Mouse (Mus musculus) MEL (cell line): ENCODE data around the gene Dusp21. TPM values are rescaled to one million over a fixed set of nuclear protein-coding genes. Genes with fewer than 3 reads are reported as not detected.

ENCODE experiments used
- DNase-seq: peaks from one replicate; pipeline ENCODE4 v3.0.0; 2011; ENCODE audit warnings: low read depth, low spot score
- H3K27ac ChIP-seq: 2 replicates; pipeline ENCODE4 v1.5.1; 2012; ENCODE audit warnings: low read depth, mild to moderate bottlenecking, control low read depth, low read length, moderate library complexity; ENCODE audit not compliant: control insufficient read depth
- H3K27me3 ChIP-seq, 2 experiments: fragments of 150-350 bp in 1 of 2; sonication (generic) in 1 of 2; 2 replicates each; pipeline ENCODE4 v1.6.1; 2012; ENCODE audit warnings: low read length in 2 of 2, mild to moderate bottlenecking in 2 of 2, improper control_type of control experiment in 1 of 2, moderate library complexity in 1 of 2; ENCODE audit not compliant: insufficient read depth in 2 of 2, control insufficient read depth in 1 of 2
- H3K36me3 ChIP-seq, 2 experiments: 2 replicates each; pipeline ENCODE4 v1.6.1; 2012 to 2014; ENCODE audit warnings: low read length in 2 of 2, improper control_type of control experiment in 1 of 2, inconsistent platforms in 1 of 2, mild to moderate bottlenecking in 1 of 2; ENCODE audit not compliant: insufficient read depth in 2 of 2, control insufficient read depth in 1 of 2
- H3K4me1 ChIP-seq, 2 experiments: fragments of 150-350 bp in 1 of 2; sonication (generic) in 1 of 2; 2 replicates each; pipeline ENCODE4 v1.6.1; 2012; ENCODE audit warnings: low read length in 2 of 2, improper control_type of control experiment in 1 of 2, mild to moderate bottlenecking in 1 of 2; ENCODE audit not compliant: insufficient read depth in 2 of 2, control insufficient read depth in 1 of 2
- H3K4me3 ChIP-seq, 2 experiments: fragments of 150-350 bp in 1 of 2; sonication (generic) in 1 of 2; 2 replicates each; pipeline ENCODE4 v1.5.1; 2012; ENCODE audit warnings: low read depth in 2 of 2, low read length in 2 of 2, mild to moderate bottlenecking in 2 of 2, moderate library complexity in 2 of 2, control low read depth in 1 of 2, improper control_type of control experiment in 1 of 2; ENCODE audit not compliant: control insufficient read depth in 1 of 2, insufficient read depth in 1 of 2
- H3K79me2 ChIP-seq: 2 replicates; pipeline ENCODE4 v1.6.1; 2012; ENCODE audit warnings: mild to moderate bottlenecking, low read length, moderate library complexity; ENCODE audit not compliant: control insufficient read depth, poor library complexity, insufficient read depth
- H3K9ac ChIP-seq: 2 replicates; pipeline ENCODE4 v1.6.1; 2012; ENCODE audit warnings: low read depth, mild to moderate bottlenecking, control low read depth, low read length, moderate library complexity; ENCODE audit not compliant: control insufficient read depth, poor library complexity, severe bottlenecking
- H3K9me3 ChIP-seq: fragments of 150-350 bp; sonication (generic); replicated peaks from 2 replicates; pipeline ENCODE4 v1.6.1; 2012; ENCODE audit warnings: mild to moderate bottlenecking, low read length, improper control_type of control experiment, moderate library complexity; ENCODE audit not compliant: insufficient read depth
- BHLHE40 ChIP-seq: IDR thresholded peaks from 2 replicates; pipeline ENCODE4 v1.6.1; 2012; ENCODE audit warnings: low read depth, mild to moderate bottlenecking, inconsistent platforms, low read length, improper control_type of control experiment, borderline replicate concordance
- CHD2 ChIP-seq: IDR thresholded peaks from 2 replicates; pipeline ENCODE4 v1.6.1; 2011; ENCODE audit warnings: low read length, improper control_type of control experiment
- E2F4 ChIP-seq: IDR thresholded peaks from 2 replicates; pipeline ENCODE4 v1.6.1; 2011; ENCODE audit warnings: low read depth, low read length, improper control_type of control experiment, borderline replicate concordance
- ETS1 ChIP-seq: IDR thresholded peaks from 2 replicates; pipeline ENCODE4 v1.6.1; 2012; ENCODE audit warnings: low read depth, mild to moderate bottlenecking, inconsistent platforms, low read length, improper control_type of control experiment, moderate library complexity
- GABPA ChIP-seq: IDR thresholded peaks from 2 replicates; pipeline ENCODE4 v1.6.1; 2012; ENCODE audit warnings: low read depth, mild to moderate bottlenecking, inconsistent platforms, low read length, improper control_type of control experiment, moderate library complexity
- HCFC1 ChIP-seq: IDR thresholded peaks from 2 replicates; pipeline ENCODE4 v1.6.1; 2012; ENCODE audit warnings: low read depth, mild to moderate bottlenecking, inconsistent platforms, low read length, improper control_type of control experiment, moderate library complexity
- JUND ChIP-seq: IDR thresholded peaks from 2 replicates; pipeline ENCODE4 v1.6.1; 2011; ENCODE audit warnings: low read depth, mild to moderate bottlenecking, improper control_type of control experiment, low read length
- KAT2A ChIP-seq: conservative IDR thresholded peaks from 2 replicates; pipeline ENCODE4 v1.6.1; 2012; ENCODE audit warnings: low read depth, low read length, improper control_type of control experiment, inconsistent platforms
- MAX ChIP-seq: IDR thresholded peaks from 2 replicates; pipeline ENCODE4 v1.6.1; 2011; ENCODE audit warnings: low read length, improper control_type of control experiment
- MAZ ChIP-seq: IDR thresholded peaks from 2 replicates; pipeline ENCODE4 v1.6.1; 2012; ENCODE audit warnings: low read depth, mild to moderate bottlenecking, inconsistent platforms, low read length, improper control_type of control experiment
- MYB ChIP-seq: IDR thresholded peaks from 2 replicates; pipeline ENCODE4 v1.6.1; 2011; ENCODE audit warnings: mild to moderate bottlenecking, low read depth, low read length, improper control_type of control experiment
- MYC ChIP-seq: IDR thresholded peaks from 2 replicates; pipeline ENCODE4 v1.6.1; 2011; ENCODE audit warnings: low read depth, mild to moderate bottlenecking, low read length, improper control_type of control experiment, moderate library complexity
- NELFE ChIP-seq: IDR thresholded peaks from 2 replicates; pipeline ENCODE4 v1.6.1; 2011; ENCODE audit warnings: low read depth, low read length, improper control_type of control experiment
- POLR2A ChIP-seq, 2 experiments: IDR thresholded peaks; 2 replicates each; pipeline ENCODE4 v1.6.1; 2011 to 2012; ENCODE audit warnings: low read length in 2 of 2, mild to moderate bottlenecking in 2 of 2, control low read depth in 1 of 2, improper control_type of control experiment in 1 of 2, low read depth in 1 of 2, moderate library complexity in 1 of 2; ENCODE audit not compliant: control insufficient read depth in 1 of 2, insufficient read depth in 1 of 2, poor library complexity in 1 of 2
- POLR2AphosphoS2 ChIP-seq: IDR thresholded peaks from 2 replicates; pipeline ENCODE4 v1.6.1; 2011; ENCODE audit warnings: low read length, improper control_type of control experiment
- POLR2AphosphoS5 ChIP-seq: IDR thresholded peaks from 2 replicates; pipeline ENCODE4 v1.6.1; 2012; ENCODE audit warnings: low read depth, borderline replicate concordance, mild to moderate bottlenecking, inconsistent platforms, low read length, moderate library complexity, mixed read lengths
- RAD21 ChIP-seq: IDR thresholded peaks from 2 replicates; pipeline ENCODE4 v1.6.1; 2011; ENCODE audit warnings: mild to moderate bottlenecking, low read depth, low read length, improper control_type of control experiment
- RCOR1 ChIP-seq: IDR thresholded peaks from 2 replicates; pipeline ENCODE4 v1.6.1; 2012; ENCODE audit warnings: low read depth, mild to moderate bottlenecking, inconsistent platforms, low read length, improper control_type of control experiment
- SIN3A ChIP-seq: IDR thresholded peaks from 2 replicates; pipeline ENCODE4 v1.6.1; 2012; ENCODE audit warnings: low read length, improper control_type of control experiment, inconsistent platforms
- SMC3 ChIP-seq: IDR thresholded peaks from 2 replicates; pipeline ENCODE4 v1.6.1; 2011; ENCODE audit warnings: low read depth, low read length, improper control_type of control experiment
- TAL1 ChIP-seq: IDR thresholded peaks from 2 replicates; pipeline ENCODE4 v1.6.1; 2012; ENCODE audit warnings: mild to moderate bottlenecking, inconsistent platforms, low read length, moderate library complexity, mixed read lengths
- TBP ChIP-seq: IDR thresholded peaks from 2 replicates; pipeline ENCODE4 v1.8.0; 2011; ENCODE audit warnings: low read depth, low read length, improper control_type of control experiment
- TCF12 ChIP-seq: IDR thresholded peaks from 2 replicates; pipeline ENCODE4 v1.6.1; 2014; ENCODE audit warnings: low read depth, mild to moderate bottlenecking, inconsistent platforms, low read length, improper control_type of control experiment, moderate library complexity
- USF1 ChIP-seq: IDR thresholded peaks from 2 replicates; pipeline ENCODE4 v1.6.1; 2014; ENCODE audit warnings: low read depth, mild to moderate bottlenecking, inconsistent platforms, low read length, improper control_type of control experiment, moderate library complexity
- USF2 ChIP-seq, 2 experiments: IDR thresholded peaks; 2 replicates each; pipeline ENCODE4 v1.6.1; 2011 to 2012; ENCODE audit warnings: improper control_type of control experiment in 2 of 2, low read length in 2 of 2, borderline replicate concordance in 1 of 2, inconsistent platforms in 1 of 2, low read depth in 1 of 2, mild to moderate bottlenecking in 1 of 2; ENCODE audit not compliant: insufficient read depth in 1 of 2
- ZMIZ1 ChIP-seq: IDR thresholded peaks from 2 replicates; pipeline ENCODE4 v1.6.1; 2012; ENCODE audit warnings: low read depth, mild to moderate bottlenecking, inconsistent platforms, low read length, improper control_type of control experiment, moderate library complexity
- polyA plus RNA-seq, 2 experiments: library from polyadenylated mRNA; stranded (reverse) in 1 of 2; unstranded in 1 of 2; fragments of >175 nt in 1 of 2; fragments of >200 nt in 1 of 2; gene quantifications; 2 replicates each; pipeline versions ENCODE4 v1.2.1 to v1.2.4; 2012; ENCODE audit warnings: low replicate concordance in 2 of 2, low read depth in 1 of 2; ENCODE audit not compliant: insufficient read length in 2 of 2, insufficient read depth in 1 of 2, missing spikeins in 1 of 2
- total RNA-seq: library from RNA; depleted of rRNA; stranded (reverse); fragments of 300-350 nt; gene quantifications from 2 replicates; pipeline ENCODE4 v1.2.3, GENCODE M21; 2012

Gene Dusp21
- total and polyA plus RNA-seq, 3 experiments = not detected

- Histone ChIP-seq H3K9ac (peak overlapping the region; percentile 96), H3K36me3 (peaks cover 0 to 5% of the 10 kb centered on the region in 2 experiments; a peak in 2 of 4 replicates), H3K27ac (peak overlapping the region; percentile 41), H3K27me3 (no peaks in the 10 kb centered on the region), H3K4me1 (peaks cover 5 to 8% of the 10 kb centered on the region in 2 experiments; a peak in 2 of 4 replicates), H3K4me3 (peak overlapping the region; percentile 76 to 99), H3K79me2 (peaks cover 29% of the 10 kb centered on the region), H3K9me3 (no peaks in the 10 kb centered on the region)
- 0 out of 2 replicates have a peak, but pooled peaks have one; percentile 3 for TF ChIP-seq SMC3
- no peak for TF ChIP-seq USF2 (IDR thresholded peaks at IDR 0.05; ENCODE audit: borderline replicate concordance in 1 of 2, insufficient read depth in 1 of 2, low read depth in 1 of 2, low read length in 2 of 2)
- TF ChIP-seq POLR2A (IDR thresholded peaks at IDR 0.05; ENCODE audit: control insufficient read depth in 1 of 2, insufficient read depth in 1 of 2, low read depth in 1 of 2, low read length in 2 of 2, poor library complexity in 1 of 2) = no peak
- TF ChIP-seq USF1 = no peak
- no peak for DNase-seq
Observed at GRCm38 (mm10) chrX:18161796-18162191, 16.1 kb downstream of the Dusp21 start.

GRCm38 (mm10) chrX:18162192-18162857 lies 16.7 kb downstream of the Dusp21 start, which contains the start of gene Kdm6a:
TSS of gene Kdm6a (plus strand) at chrX:18162575.
- peak; percentile 99 for DNase-seq
- Histone ChIP-seq H3K36me3 (peaks cover under 1 to 9% of the 10 kb centered on the region in 2 experiments; a peak in 3 of 4 replicates), H3K27me3 (no peaks in the 10 kb centered on the region), H3K27ac (peak within 1 kb of the TSS; percentile 97), H3K79me2 (peaks cover 33% of the 10 kb centered on the region), H3K4me1 (peaks cover 8 to 9% of the 10 kb centered on the region in 2 experiments; a peak in 3 of 4 replicates), H3K4me3 (peak within 1 kb of the TSS; percentile 99), H3K9me3 (no peaks in the 10 kb centered on the region), H3K9ac (peak within 1 kb of the TSS; percentile 99)
- TF ChIP-seq ZMIZ1 = peak; percentile 62; the same call in 1 of the 2 replicates
- TF ChIP-seq MAZ = peak; percentile 53
- TF ChIP-seq POLR2AphosphoS5 = 0 out of 2 replicates have a peak, but pooled peaks have one; percentile 2
- no peak for TF ChIP-seq JUND
- no peak for TF ChIP-seq RCOR1
- no peak for TF ChIP-seq E2F4
- peak; percentile 88 to 96 for TF ChIP-seq USF2 (IDR thresholded peaks at IDR 0.05; ENCODE audit: borderline replicate concordance in 1 of 2, insufficient read depth in 1 of 2, low read depth in 1 of 2, low read length in 2 of 2)
- TF ChIP-seq MYC = 0 out of 2 replicates have a peak, but pooled peaks have one; percentile 9
- peak; percentile 95 for TF ChIP-seq TBP
- TF ChIP-seq RAD21 = no peak
- no peak for TF ChIP-seq TAL1
- peak; percentile 5; the same call in 1 of the 2 replicates for TF ChIP-seq GABPA
- peak; percentile 66; the same call in 1 of the 2 replicates for TF ChIP-seq SIN3A
- TF ChIP-seq NELFE = peak; percentile 78
- TF ChIP-seq POLR2A (IDR thresholded peaks at IDR 0.05; ENCODE audit: control insufficient read depth in 1 of 2, insufficient read depth in 1 of 2, low read depth in 1 of 2, low read length in 2 of 2, poor library complexity in 1 of 2) = peak; percentile 58 to 79; a peak in 3 of 4 replicates
- 0 out of 2 replicates have a peak, but pooled peaks have one; percentile 17 for TF ChIP-seq ETS1
- TF ChIP-seq MAX = peak; percentile 97
- TF ChIP-seq CHD2 = peak; percentile 54
- peak; percentile 50; the same call in 1 of the 2 replicates for TF ChIP-seq KAT2A
- peak; percentile 63 for TF ChIP-seq TCF12
- TF ChIP-seq HCFC1 = peak; percentile 85
- peak; percentile 100 for TF ChIP-seq USF1
- TF ChIP-seq MYB = no peak
- 0 out of 2 replicates have a peak, but pooled peaks have one; percentile 5 for TF ChIP-seq BHLHE40
- TF ChIP-seq POLR2AphosphoS2 = peak; percentile 63; the same call in 1 of the 2 replicates
